Comparison of ENCODE assay signal across 8 mouse cellular contexts in genomic region chr15:79926856-79927416, GRCm38 (mm10). TPM values are rescaled to one million over a fixed set of nuclear protein-coding genes. Genes with fewer than 3 reads are reported as not detected.
A peak's percentile ranks its signal among the peaks of the same experiment; 100 is the strongest.
DNase-seq lines count a peak whose midpoint lies in the region; ATAC-seq and TF ChIP-seq lines count a peak whose summit lies in the region.

No protein-coding gene starts in this region.

- WGBS in spleen, adult 2 months, result 68% methylated on average over 11 of the region's 11 CpGs
- 77% methylated on average over 11 of the region's 11 CpGs for WGBS in intestine, embryonic 14.5 days
- 85% methylated on average over 11 of the region's 11 CpGs for WGBS in neural tube, embryonic 14.5 days

- H3K4me3 ChIP-seq in spleen, adult 2 months (ENCODE audit: extremely low read depth, insufficient read depth, insufficient read length), result peak overlapping the region; percentile 41; the same call in 1 of the 2 replicates
- no peak overlapping the region for H3K4me3 ChIP-seq in intestine, embryonic 14.5 days (ENCODE audit: low read depth, low read length)
- peak overlapping the region; percentile 49; the same call in 1 of the 2 replicates for H3K4me3 ChIP-seq in neural tube, embryonic 14.5 days (ENCODE audit: low read depth, low read length)

- H3K9me3 ChIP-seq in intestine, embryonic 14.5 days (ENCODE audit: control insufficient read depth, low read length), result no peaks in the 10 kb centered on the region
- no peaks in the 10 kb centered on the region for H3K9me3 ChIP-seq in neural tube, embryonic 14.5 days (ENCODE audit: control insufficient read depth, low read length)

- no peak for ATAC-seq in intestine, embryonic 14.5 days (replicated peaks; ENCODE audit: low FRiP score, low TSS enrichment, low read depth)
- ATAC-seq in neural tube, embryonic 14.5 days (ENCODE audit: low read depth), result no peak; the same call in 1 of the 2 replicates

- H3K27me3 ChIP-seq in spleen, adult 2 months (ENCODE audit: control insufficient read depth, insufficient read depth, low read length), result no peaks in the 10 kb centered on the region
- H3K27me3 ChIP-seq in intestine, embryonic 14.5 days (replicated peaks; ENCODE audit: control insufficient read depth, insufficient read depth, low read length), result peaks cover 3% of the 10 kb centered on the region
- H3K27me3 ChIP-seq in neural tube, embryonic 14.5 days (ENCODE audit: control insufficient read depth, insufficient read depth, low read length), result no peaks in the 10 kb centered on the region

- H3K4me1 ChIP-seq in spleen, adult 2 months (ENCODE audit: control insufficient read depth, insufficient read depth, insufficient read length), result peaks cover 29% of the 10 kb centered on the region; the same call in 1 of the 2 replicates
- peaks cover 5% of the 10 kb centered on the region; the same call in 1 of the 2 replicates for H3K4me1 ChIP-seq in intestine, embryonic 14.5 days (replicated peaks; ENCODE audit: control insufficient read depth, insufficient read depth, low read length)
- H3K4me1 ChIP-seq in neural tube, embryonic 14.5 days (ENCODE audit: control insufficient read depth, insufficient read depth, low read length), result peaks cover 8% of the 10 kb centered on the region; the same call in 1 of the 2 replicates

- no peak for TF ChIP-seq CTCF in spleen, adult 2 months (IDR thresholded peaks at IDR 0.05; ENCODE audit: extremely low read depth, insufficient read depth, insufficient read length, insufficient replicate concordance)

- TF ChIP-seq POLR2A in spleen, adult 2 months (IDR thresholded peaks at IDR 0.05; ENCODE audit: low read depth, low read length), result no peak

- H3K27ac ChIP-seq in spleen, adult 2 months (ENCODE audit: insufficient read depth, low read length), result peak overlapping the region; percentile 94
- no peak overlapping the region for H3K27ac ChIP-seq in intestine, embryonic 14.5 days (ENCODE audit: low read depth)
- peak overlapping the region; percentile 2; the same call in 1 of the 2 replicates for H3K27ac ChIP-seq in neural tube, embryonic 14.5 days (ENCODE audit: low read depth, low read length)

- peak; percentile 37 for DNase-seq in cerebellum, adult 8-10 months
- DNase-seq in cerebellum, postnatal 10 days, result no peak
- no peak for DNase-seq in spleen, adult 2 months (ENCODE audit: low read depth in 1 of 2, low spot score in 2 of 2)
- DNase-seq in spleen, postnatal 36 days (ENCODE audit: low spot score in 2 of 2), result no peak
- no peak for DNase-seq in intestine, embryonic 14.5 days (ENCODE audit: low spot score)
- DNase-seq in layer of hippocampus, adult 8-10 months (ENCODE audit: low spot score in 2 of 2), result no peak
- DNase-seq in ovary, postnatal 10 days (ENCODE audit: low spot score), result no peak

- peak overlapping the region; percentile 88 for H3K4me2 ChIP-seq in intestine, embryonic 14.5 days (ENCODE audit: low read length)
- H3K4me2 ChIP-seq in neural tube, embryonic 14.5 days (ENCODE audit: low read depth, low read length), result peak overlapping the region; percentile 76

- H3K9ac ChIP-seq in intestine, embryonic 14.5 days (ENCODE audit: low read length), result no peak overlapping the region; the same call in 1 of the 2 replicates
- peak overlapping the region; percentile 62 for H3K9ac ChIP-seq in neural tube, embryonic 14.5 days (replicated peaks; ENCODE audit: low read depth, low read length)

- peaks cover 25% of the 10 kb centered on the region for H3K36me3 ChIP-seq in spleen, adult 2 months (ENCODE audit: control insufficient read depth, insufficient read depth, low read length)
- no peaks in the 10 kb centered on the region for H3K36me3 ChIP-seq in intestine, embryonic 14.5 days (ENCODE audit: control insufficient read depth, insufficient read depth, low read length)
- H3K36me3 ChIP-seq in neural tube, embryonic 14.5 days (ENCODE audit: control insufficient read depth, insufficient read depth, low read length), result no peaks in the 10 kb centered on the region

RNA-seq across cellular contexts. Expression of gene Apobec3, which starts 35.5 kb away (rescaled TPM):
- 99.9 and 104 TPM in 2 replicates for polyA plus RNA-seq in spleen, adult 2 months (2012; rRNA removed)
- polyA plus RNA-seq in intestine, embryonic 14.5 days (2014; fragmentation: Nextera tagmentation; extraction: Ambion mirVana), result 11.3 and 12.5 TPM in 2 replicates
- polyA plus RNA-seq in neural tube, embryonic 14.5 days (2014; fragmentation: Nextera tagmentation; extraction: Ambion mirVana), result 2.3 and 6.0 TPM in 2 replicates
- 10 to 100 TPM in 2 of 4 experiments, 1 to 10 TPM in 2; 5.3 to 11.9 (median 8.3) TPM for total RNA-seq in layer of hippocampus, adult 8-10 months (2022)

RNA-seq across cellular contexts. Expression of gene Cbx7, which starts 44.0 kb away (rescaled TPM):
- 82.9 and 95.8 TPM in 2 replicates for polyA plus RNA-seq in spleen, adult 2 months (2012; rRNA removed)
- polyA plus RNA-seq in intestine, embryonic 14.5 days (2014; fragmentation: Nextera tagmentation; extraction: Ambion mirVana), result 4.6 and 6.2 TPM in 2 replicates
- polyA plus RNA-seq in neural tube, embryonic 14.5 days (2014; fragmentation: Nextera tagmentation; extraction: Ambion mirVana), result 4.3 and 5.0 TPM in 2 replicates
- total RNA-seq in layer of hippocampus, adult 8-10 months (2022), result 10 to 100 TPM; 46.0 to 62.9 (median 52.2) TPM

Comparison
In these comparisons a context has a peak if more than half of its experiments do, and no peak if none do; other contexts are left out.
1. RNA of gene Cbx7, which starts 44.0 kb away (polyA plus RNA-seq): 82.9 to 95.8 TPM in spleen, adult 2 months; 4.6 to 6.2 TPM in intestine, embryonic 14.5 days and 4.3 to 5.0 TPM in neural tube, embryonic 14.5 days; every median in the first group is over 10 times any median in the second.